Mouse (Mus musculus) liver, embryonic 11.5 days (tissue): ENCODE data around the gene Stra6. TPM values are rescaled to one million over a fixed set of nuclear protein-coding genes. Genes with fewer than 3 reads are reported as not detected.

Experiments
- ATAC-seq: fragments of 200-750 bp; cut with Nextera tagmentation; replicated peaks from 2 replicates; pipeline ENCODE4 v1.8.0; 2017; ENCODE audit warnings: moderate number of reproducible peaks, mild to moderate bottlenecking, moderate TSS enrichment, moderate library complexity; ENCODE audit not compliant: low FRiP score
- DNase-seq: peaks from one replicate; pipeline ENCODE4 v3.0.0-alpha.2; 2017; ENCODE audit warnings: low spot score
- H3K27ac ChIP-seq: fragments of 300-500 bp; sonication (generic); 2 replicates; pipeline ENCODE4 v1.5.1; 2014; ENCODE audit warnings: mild to moderate bottlenecking, low read depth, low read length, control low read depth
- H3K27me3 ChIP-seq: fragments of 300-500 bp; sonication (generic); replicated peaks from 2 replicates; pipeline ENCODE4 v1.6.1; 2014; ENCODE audit warnings: low read length, mixed read lengths; ENCODE audit not compliant: control insufficient read depth, insufficient read depth
- H3K36me3 ChIP-seq: fragments of 300-500 bp; sonication (generic); 2 replicates; pipeline ENCODE4 v1.6.1; 2014; ENCODE audit warnings: mild to moderate bottlenecking, low read length, moderate library complexity, mixed read lengths; ENCODE audit not compliant: control insufficient read depth, insufficient read depth
- H3K4me1 ChIP-seq: fragments of 300-500 bp; sonication (generic); replicated peaks from 2 replicates; pipeline ENCODE4 v1.6.1; 2014; ENCODE audit warnings: low read length, mixed read lengths; ENCODE audit not compliant: control insufficient read depth, insufficient read depth
- H3K4me2 ChIP-seq: fragments of 300-500 bp; sonication (generic); 2 replicates; pipeline ENCODE4 v1.6.1; 2014; ENCODE audit warnings: mild to moderate bottlenecking, control low read depth, moderate library complexity
- H3K4me3 ChIP-seq: fragments of 300-500 bp; sonication (generic); 2 replicates; pipeline ENCODE4 v1.5.1; 2014; ENCODE audit warnings: low read depth, low read length, control low read depth
- H3K9ac ChIP-seq: fragments of 300-500 bp; sonication (generic); 2 replicates; pipeline ENCODE4 v1.6.1; 2014; ENCODE audit warnings: low read depth, low read length, control low read depth
- H3K9me3 ChIP-seq: fragments of 300-500 bp; sonication (generic); 2 replicates; pipeline ENCODE4 v1.6.1; 2016; ENCODE audit warnings: low read length, inconsistent platforms, mixed read lengths; ENCODE audit not compliant: control insufficient read depth
- WGBS: fragments of 180-500 bp; shearing (Covaris S2); extraction: QIAGEN DNeasy Blood & Tissue Kit; methylation state at CpG from one replicate; pipeline ENCODE4 v1.1.7; 2014; 5-methylcytosine and 5-hydroxymethylcytosine counted together
- polyA plus RNA-seq: library from polyadenylated mRNA; unstranded; fragments of >200 nt; fragmentation: Nextera tagmentation; extraction: Ambion mirVana; gene quantifications from 2 replicates; pipeline ENCODE4 v1.2.1, GENCODE M21; 2014

Gene Stra6
- 5.9 and 7.2 TPM in 2 replicates for polyA plus RNA-seq

DNA sequence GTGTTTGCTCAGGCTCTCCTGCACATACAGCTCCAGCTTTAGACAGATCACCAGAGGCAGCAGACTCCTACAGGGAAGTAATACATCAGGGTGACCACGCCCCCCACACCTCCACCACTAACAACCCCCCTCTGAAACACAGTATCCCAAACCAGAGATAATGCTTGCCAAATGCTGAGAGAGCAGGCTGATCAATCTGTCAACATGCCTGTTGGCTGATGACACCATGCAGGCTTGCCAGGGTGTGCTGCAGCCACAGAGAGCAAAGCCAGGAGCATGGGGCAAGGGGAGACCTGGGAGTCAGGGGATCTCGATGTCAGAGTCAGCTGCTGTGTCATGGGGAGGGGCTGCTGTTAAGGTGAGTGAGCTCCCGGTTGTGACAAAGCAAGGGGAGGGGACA is at the start of gene Stra6:
Gene Stra6, plus strand, starts transcription at position 258 of the 400 bp plus-strand sequence.
- H3K4me2 ChIP-seq, result no peak within 1 kb of the TSS
- H3K9ac ChIP-seq, result no peak within 1 kb of the TSS
- H3K27ac ChIP-seq, result no peak within 1 kb of the TSS
- no peaks in the 10 kb centered on the region for H3K9me3 ChIP-seq
- ATAC-seq (no peak), DNase-seq (no peak)
- WGBS, result 10% methylated on average over 3 of the region's 3 CpGs
- H3K4me1 ChIP-seq, result no peaks in the 10 kb centered on the region; the same call in 1 of the 2 replicates
- no peaks in the 10 kb centered on the region for H3K36me3 ChIP-seq
- H3K27me3 ChIP-seq, result peaks cover 7% of the 10 kb centered on the region
- no peak within 1 kb of the TSS for H3K4me3 ChIP-seq

DNA sequence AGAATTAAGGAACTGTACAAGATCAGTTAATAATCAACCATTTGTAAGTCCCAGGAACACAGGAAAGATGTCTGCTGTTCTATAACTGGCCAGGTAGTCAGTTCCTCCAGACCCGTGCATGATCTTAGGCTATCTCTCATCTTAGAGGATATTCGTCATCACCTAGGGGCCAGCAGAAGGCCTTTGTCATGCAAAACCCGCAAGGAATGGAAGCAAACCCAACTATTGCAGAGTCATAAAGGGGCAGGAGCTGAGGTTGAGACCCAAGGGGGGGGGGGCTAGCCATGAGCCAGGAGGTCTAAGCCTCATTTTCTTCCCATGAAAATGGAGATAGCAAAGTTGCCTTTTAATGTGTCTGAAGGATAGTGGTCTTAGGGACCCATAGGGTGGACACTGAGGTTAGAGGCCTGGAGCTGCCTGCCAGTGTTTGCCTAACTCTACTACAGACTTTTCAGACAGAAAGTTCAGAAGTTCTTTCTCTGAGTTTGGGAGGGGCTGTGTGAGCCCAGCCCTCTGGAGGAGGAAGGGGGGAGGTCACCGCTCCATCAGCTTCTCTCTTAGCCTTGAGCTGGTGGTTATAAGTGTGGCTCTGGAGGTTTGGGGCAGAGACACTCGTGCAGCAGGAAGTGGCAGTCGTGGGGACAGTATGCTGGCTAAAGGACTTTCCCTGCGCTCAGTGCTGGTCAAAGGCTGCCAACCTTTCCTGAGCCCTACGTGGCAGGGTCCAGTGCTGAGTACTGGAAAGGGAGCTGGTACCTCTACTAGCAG is 49.0 kb upstream of the Stra6 start:
- no peak overlapping the region for H3K27ac ChIP-seq
- H3K4me2 ChIP-seq, result no peak overlapping the region
- ATAC-seq (no peak), DNase-seq (no peak)
- 56% methylated on average over 8 of the region's 8 CpGs for WGBS
- no peaks in the 10 kb centered on the region for H3K27me3 ChIP-seq
- H3K9ac ChIP-seq, result no peak overlapping the region
- H3K4me3 ChIP-seq, result no peak overlapping the region
- no peaks in the 10 kb centered on the region for H3K9me3 ChIP-seq
- H3K4me1 ChIP-seq, result no peaks in the 10 kb centered on the region
- no peaks in the 10 kb centered on the region for H3K36me3 ChIP-seq

DNA sequence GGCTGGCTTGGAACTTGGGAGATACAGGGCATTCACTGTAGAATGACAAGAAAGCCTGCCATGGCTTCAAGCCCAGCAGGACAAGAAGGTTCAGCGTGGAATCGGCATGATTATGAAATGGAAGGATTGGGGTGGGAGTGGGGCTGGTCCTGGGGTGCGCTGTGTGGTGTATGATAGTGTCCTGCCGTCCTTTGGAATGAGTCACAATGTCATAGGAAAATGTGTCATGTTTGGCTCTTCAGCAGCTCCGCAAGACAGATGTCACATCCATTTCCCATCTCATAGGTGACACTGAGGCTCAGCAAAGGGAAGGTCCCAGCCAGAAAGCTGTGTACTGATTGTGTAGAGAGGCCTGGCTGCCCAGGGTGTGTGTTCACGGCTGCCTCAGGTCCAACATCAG is 47.7 kb upstream of the Stra6 start:
- WGBS, result 84% methylated on average over 6 of the region's 6 CpGs
- DNase-seq, result no peak

DNA sequence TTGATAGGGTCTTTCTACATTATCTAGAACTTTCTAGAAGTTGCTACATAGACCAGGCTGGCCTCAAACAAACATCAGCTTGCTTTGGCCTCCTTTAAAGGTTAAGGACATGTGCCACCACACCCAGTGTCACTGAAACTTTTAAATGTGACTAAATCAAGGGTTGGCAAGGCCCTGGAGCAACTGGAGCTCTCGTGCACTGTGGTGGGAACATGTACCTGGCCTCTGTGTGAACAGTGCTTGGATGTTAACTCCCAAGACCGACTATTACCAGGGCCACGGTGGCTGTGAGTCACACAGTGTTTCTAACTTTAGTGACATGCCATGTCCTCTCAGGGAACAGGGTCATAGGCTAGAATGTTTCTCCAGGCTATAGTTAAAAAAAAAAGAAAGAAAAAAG is 46.6 kb upstream of the Stra6 start:
- Histone ChIP-seq H3K4me1 (no peaks in the 10 kb centered on the region), H3K4me2 (no peak overlapping the region), H3K9me3 (no peaks in the 10 kb centered on the region), H3K36me3 (no peaks in the 10 kb centered on the region), H3K27me3 (no peaks in the 10 kb centered on the region), H3K9ac (no peak overlapping the region), H3K27ac (no peak overlapping the region), H3K4me3 (no peak overlapping the region)
- DNase-seq (no peak), ATAC-seq (no peak)
- WGBS, result 73% methylated on average over 3 of the region's 3 CpGs

More for the DNA sequence above, 47.7 kb upstream of the Stra6 start:
- ATAC-seq, result no peak
- Histone ChIP-seq H3K36me3 (no peaks in the 10 kb centered on the region), H3K27me3 (no peaks in the 10 kb centered on the region), H3K27ac (no peak overlapping the region), H3K9ac (no peak overlapping the region), H3K4me1 (no peaks in the 10 kb centered on the region), H3K9me3 (no peaks in the 10 kb centered on the region), H3K4me2 (no peak overlapping the region), H3K4me3 (no peak overlapping the region)

DNA sequence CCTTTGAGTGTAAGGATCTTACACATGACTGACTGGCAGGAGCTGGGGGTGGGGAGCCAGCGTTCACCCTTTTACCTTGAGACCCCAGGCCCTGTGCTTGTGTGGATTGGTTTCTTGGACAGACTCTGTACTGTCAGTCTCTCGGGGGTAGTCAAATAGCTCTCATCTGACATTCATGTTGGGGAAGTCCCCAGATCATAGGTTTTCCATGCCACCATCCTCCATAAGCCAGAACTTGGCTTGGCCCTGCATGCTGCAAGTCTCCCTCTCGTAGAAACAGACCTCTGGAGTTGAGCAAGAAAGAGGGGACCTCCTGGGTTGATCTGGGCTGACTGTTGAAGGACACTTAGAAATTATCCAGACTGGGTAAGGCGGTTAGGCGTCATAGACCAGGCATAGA is 45.2 kb upstream of the Stra6 start:
- ATAC-seq, result no peak
- no peak overlapping the region for H3K4me2 ChIP-seq
- H3K9me3 ChIP-seq, result no peaks in the 10 kb centered on the region
- no peak for DNase-seq
- no peak overlapping the region for H3K27ac ChIP-seq
- no peaks in the 10 kb centered on the region for H3K4me1 ChIP-seq
- H3K9ac ChIP-seq, result no peak overlapping the region
- no peaks in the 10 kb centered on the region for H3K27me3 ChIP-seq
- WGBS, result 78% methylated on average over 5 of the region's 5 CpGs
- H3K36me3 ChIP-seq, result no peaks in the 10 kb centered on the region
- H3K4me3 ChIP-seq, result no peak overlapping the region

DNA sequence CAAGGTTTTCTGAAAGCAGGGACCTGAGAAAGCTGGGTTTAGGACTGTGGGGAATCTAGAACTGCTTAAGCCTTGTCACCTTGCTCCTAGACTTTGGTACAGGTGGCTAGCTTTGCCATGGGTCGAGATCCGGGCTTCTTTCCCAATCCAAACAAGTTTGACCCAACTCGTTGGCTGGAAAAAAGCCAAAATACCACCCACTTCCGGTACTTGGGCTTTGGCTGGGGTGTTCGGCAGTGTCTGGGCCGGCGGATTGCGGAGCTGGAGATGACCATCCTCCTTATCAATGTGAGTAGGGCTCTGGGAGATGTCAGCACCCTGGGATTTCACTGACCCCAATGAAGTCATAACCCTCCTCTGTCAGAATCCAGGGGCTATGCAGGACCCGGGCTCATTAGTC is 37.6 kb upstream of the Stra6 start:
- no peak for ATAC-seq
- no peak overlapping the region for H3K4me2 ChIP-seq
- no peak overlapping the region for H3K27ac ChIP-seq
- no peaks in the 10 kb centered on the region for H3K4me1 ChIP-seq
- H3K27me3 ChIP-seq, result peaks cover 4% of the 10 kb centered on the region; the same call in 1 of the 2 replicates
- H3K9me3 ChIP-seq, result no peaks in the 10 kb centered on the region
- H3K36me3 ChIP-seq, result no peaks in the 10 kb centered on the region
- H3K9ac ChIP-seq, result no peak overlapping the region
- no peak for DNase-seq
- no peak overlapping the region for H3K4me3 ChIP-seq
- 75% methylated on average over 9 of the region's 9 CpGs for WGBS

DNA sequence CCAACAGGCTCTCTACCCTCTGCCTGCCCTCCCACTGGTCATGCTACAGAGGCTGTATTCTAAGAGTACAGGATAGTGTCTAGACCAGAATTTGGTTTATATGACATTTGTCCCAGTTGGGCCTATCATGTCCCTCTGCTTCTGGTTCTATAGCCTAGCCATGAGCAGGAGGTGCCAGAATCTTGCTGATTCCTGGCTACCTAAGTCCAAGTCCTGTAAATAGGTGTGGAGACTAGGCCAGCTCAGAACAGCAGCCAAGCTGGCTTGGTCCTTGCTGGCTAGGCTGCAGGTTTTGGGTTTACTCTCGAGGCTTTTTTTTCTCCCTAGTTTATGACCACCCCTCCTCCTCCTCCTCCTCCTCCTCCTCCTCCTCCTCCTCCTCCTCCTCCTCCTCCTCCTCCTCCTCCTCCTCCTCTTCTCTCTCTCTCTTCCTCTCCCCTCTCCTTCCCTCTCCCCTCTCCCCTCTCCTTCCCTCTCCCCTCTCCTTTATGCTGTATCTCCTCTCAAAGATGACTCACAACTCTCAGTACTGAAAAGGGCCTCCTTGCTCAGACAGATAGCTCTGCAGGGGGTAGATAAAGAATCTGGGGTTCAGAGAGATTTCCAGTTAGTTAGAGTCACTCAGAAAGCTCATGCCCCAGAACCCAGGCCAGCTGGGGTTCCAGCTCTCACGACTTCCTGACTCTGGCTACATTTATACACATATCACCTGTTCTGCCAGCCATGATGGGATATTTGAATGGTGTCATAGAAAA is 36.0 kb upstream of the Stra6 start:
- Histone ChIP-seq H3K9ac (no peak overlapping the region), H3K4me1 (no peaks in the 10 kb centered on the region), H3K27me3 (peaks cover 4% of the 10 kb centered on the region; the same call in 1 of the 2 replicates), H3K36me3 (no peaks in the 10 kb centered on the region), H3K4me3 (no peak overlapping the region), H3K27ac (no peak overlapping the region), H3K4me2 (no peak overlapping the region), H3K9me3 (no peaks in the 10 kb centered on the region)
- ATAC-seq, result no peak
- WGBS, result 27% methylated on average over 2 of the region's 2 CpGs
- no peak for DNase-seq

DNA sequence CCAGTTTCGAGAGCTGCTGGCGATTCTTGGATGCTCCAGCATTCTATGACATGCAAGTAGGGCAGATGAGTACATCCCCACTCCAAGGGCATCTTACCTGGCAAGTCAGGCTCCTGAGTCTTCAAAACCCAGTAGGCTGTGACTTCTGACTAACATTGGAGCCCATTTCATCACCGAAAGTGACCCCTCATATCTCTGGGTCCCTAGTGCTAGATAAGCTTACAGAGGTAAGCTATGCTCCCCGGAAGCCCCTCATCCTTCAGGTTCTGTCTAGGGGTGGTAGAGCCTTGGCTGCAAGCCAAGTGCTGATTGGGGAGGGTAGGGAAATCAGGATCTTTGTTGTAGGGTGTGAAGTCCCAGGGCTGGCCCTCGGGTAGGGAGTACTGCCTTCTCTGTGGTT is 34.7 kb upstream of the Stra6 start:
- 59% methylated on average over 5 of the region's 5 CpGs for WGBS
- Histone ChIP-seq H3K4me2 (no peak overlapping the region), H3K9ac (no peak overlapping the region), H3K27ac (no peak overlapping the region), H3K36me3 (no peaks in the 10 kb centered on the region), H3K4me1 (no peaks in the 10 kb centered on the region), H3K9me3 (no peaks in the 10 kb centered on the region), H3K27me3 (peaks cover 4% of the 10 kb centered on the region; the same call in 1 of the 2 replicates), H3K4me3 (no peak overlapping the region)
- ATAC-seq (no peak), DNase-seq (no peak)
